Mouse (Mus musculus) forelimb bud, embryonic 11.5 days (tissue): ENCODE results near the gene A030003K21Rik.
"Not testable (repeated sequence)": the region's sequence is repeated elsewhere in the genome, so short reads cannot be mapped to it uniquely, and the experiment has no call there.

Source experiments
- DNase-seq: peaks from one replicate; pipeline ENCODE4 v3.0.0-alpha.2; 2012; ENCODE audit warnings: low read depth, low spot score

The A030003K21Rik gene

DNA sequence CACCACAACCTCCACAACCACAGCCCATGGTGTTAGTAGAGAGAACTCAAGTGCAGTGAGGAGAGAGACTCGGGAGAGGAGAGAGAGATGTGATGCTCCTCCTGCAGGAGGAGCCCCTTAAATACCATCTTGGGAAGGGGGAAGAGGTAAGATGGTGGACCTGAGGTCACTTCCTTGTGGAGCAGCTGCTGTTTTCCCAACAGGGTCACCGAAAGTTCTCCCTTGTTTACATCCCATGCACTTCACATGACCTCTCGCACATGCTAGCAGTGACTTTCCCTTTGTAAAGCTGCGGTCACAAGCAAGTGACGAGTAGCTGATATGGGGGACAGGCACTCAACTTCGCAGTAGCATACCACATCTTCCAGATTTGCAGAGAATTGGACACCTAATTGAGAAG is at the start of gene A030003K21Rik:
Gene A030003K21Rik (minus strand): TSS at position 94 of the 400 bp plus-strand sequence.
- DNase-seq: not testable (repeated sequence)

DNA sequence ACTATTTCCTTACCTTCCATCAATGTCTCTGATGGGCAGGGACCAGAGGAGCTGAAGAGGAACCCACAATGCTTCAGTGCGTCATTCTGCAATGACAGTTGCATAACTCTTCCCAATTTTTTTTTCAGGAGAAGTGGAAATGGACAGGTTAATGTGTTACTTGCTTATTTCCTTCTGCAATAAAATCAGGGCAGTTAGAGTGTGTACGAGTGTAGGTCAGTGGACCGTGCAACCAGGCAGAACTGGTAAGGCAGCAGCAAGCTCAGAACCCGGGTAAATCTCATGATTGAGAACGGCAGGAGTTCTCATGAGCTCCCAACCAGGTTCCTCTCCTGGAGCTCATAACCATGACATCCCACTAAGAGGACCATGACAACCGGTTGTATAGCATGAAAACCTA is 48.9 kb upstream of the A030003K21Rik start:
- no peak for DNase-seq

DNA sequence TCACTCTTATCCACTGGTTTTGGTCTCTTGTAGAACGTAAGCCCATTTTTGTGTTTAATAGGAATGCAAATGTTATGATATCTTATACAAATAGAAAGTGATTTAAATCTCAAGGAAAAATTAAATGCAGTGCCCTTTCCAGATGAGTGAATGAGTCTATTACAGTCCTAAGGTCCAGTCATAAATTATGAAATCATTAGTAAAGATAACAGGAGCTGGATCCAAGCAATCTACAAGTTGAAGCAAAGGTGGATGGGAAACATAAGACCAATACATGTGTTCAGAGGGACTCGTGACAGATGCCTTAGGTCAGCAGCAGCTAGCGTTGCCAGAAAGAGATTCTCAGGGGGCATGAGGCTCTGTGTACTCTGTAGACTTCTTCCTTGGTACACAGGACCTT is 48.4 kb upstream of the A030003K21Rik start:
- DNase-seq: no peak

DNA sequence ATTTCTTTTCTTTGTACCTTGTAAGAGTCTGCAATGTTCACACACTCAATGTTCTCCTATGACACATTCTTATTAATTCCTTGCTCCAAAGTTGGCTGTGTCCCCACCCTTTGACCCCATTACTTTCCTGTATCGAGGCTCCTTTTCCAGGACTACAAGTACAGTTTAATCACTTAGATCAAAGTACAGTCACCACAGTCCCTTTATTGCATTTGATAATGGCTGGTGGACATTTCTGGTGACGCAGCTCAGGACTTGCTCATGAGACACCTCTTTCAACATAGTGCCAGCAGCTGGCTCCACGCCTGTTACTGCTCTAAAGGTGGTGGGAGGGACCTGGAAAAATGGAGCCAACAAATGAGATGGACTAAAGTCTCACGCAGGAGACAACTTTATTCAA is 47.9 kb upstream of the A030003K21Rik start:
- no peak for DNase-seq

DNA sequence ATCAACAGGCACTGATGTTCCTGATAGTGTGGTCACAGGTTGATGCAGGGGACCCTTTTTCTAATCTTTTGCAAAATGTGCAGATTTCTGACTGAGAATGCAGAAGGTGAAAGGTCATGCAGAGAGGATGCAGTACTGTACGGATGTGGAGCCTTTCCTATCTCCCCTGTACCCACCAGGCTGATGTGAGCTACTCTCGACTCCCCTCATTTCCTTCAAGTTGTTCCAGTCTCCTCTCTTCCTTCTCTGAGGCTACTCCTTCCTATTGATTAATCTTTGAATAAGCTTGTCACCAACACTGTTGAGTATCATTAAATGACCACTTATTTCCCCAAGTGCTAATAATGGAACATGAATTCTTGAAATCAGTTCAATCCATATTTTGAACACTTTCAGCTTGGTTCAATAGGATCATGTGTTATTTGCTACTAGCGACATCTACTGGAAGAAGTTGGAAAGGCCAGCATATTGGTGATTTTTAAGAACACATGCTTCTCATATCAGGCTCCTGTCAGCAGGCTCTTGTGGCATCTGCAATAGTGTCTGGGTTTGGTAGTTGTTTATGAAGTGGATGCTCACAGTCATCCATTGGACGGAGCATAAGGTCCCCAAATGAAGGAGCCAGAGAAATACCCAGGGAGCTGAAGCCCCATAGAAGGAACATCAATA is 44.5 kb upstream of the A030003K21Rik start:
- DNase-seq: peak; percentile 69

DNA sequence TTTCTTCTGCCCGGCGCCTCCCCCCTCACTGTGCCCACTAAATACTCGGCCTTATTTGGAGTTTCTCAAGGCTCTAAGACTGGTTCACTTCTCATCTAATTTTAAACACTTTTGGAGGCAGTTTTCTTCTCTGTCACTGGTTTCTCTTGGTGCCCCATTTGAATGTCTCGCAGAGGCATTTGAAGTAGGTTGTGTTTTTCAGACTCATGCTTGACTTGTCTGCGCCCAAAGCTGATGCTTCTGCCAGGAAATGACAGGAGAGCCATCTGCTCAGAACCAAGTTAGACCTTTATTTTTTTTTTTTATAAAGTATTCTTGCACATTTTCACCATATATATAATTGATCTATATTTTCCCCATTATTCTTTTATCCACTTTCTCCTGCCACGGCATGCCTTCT is 43.5 kb upstream of the A030003K21Rik start:
- no peak for DNase-seq

DNA sequence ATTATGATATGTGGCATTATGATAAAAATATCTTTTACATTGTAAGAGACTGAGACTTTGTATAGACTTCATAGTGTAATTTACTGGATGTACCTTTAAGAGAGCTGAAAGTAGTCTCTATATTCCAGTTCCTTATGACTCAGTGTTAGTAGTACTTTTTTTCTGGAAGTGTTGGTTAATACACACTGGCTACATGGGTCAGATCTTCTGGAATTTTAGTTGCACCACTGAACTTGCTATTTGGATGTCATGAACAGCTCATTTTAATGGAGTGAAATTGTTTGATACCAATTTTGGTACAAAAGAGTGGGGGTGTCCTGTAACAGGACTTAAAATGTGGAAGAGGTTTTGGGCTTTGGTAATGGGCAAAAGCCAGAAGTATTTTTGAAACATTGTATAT is 34.7 kb upstream of the A030003K21Rik start:
- no peak for DNase-seq

DNA sequence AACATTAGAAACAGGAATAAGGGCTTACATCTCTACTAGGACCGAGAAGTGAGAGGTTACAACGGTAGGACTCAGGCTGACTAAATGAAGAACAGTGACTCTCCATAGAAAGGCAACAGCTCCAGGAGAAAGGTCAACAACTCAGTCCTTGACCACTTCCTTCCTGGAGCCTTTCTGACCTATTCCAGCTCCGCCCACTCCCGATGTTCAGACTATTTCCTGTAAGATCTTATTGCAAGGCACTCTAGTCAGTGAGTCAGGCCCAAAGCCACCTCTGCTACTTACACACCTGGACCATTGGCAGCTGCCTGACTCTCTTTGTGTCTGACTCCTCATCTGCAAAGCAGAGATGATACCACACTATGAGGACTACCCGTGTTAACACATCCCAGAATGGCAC is 32.6 kb upstream of the A030003K21Rik start:
- DNase-seq: no peak

DNA sequence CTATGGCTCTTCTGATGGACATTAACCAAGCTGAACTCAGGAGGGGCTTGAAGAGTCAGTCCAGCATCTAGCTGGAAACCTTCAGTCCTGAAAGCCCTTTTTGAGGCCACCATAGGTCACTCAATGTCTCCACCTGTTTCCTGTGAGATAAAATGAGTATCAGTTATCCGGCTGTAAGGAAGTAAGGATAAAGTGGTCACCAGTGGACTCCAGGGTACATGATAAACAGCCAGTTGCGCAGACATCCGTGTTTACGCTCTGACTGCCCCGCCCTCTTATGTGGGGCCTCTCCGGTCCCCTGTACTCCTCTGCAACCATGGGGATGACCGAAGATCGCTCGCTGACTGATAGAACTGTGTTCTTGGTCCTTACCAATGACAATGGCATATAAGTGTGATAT is 31.2 kb upstream of the A030003K21Rik start:
- no peak for DNase-seq

DNA sequence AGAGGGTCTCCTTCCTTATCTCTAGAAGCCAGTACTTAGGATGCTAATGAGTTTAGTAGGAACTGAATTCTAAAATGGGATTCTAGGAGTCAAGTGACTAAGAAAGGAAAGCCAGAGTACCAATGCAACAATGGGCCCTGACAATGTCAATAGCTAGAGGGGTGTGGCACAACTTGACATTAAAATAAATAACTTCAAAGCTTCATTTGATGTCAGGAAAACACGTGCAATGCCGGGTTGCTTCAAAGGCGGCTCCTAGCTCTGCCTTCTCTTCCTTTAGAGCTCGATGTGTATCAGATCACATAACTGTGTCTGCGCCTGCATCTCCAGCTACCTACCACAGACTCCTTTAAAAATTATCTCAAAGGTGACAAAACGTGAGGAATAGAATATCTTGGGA is 30.7 kb upstream of the A030003K21Rik start:
- no peak for DNase-seq

DNA sequence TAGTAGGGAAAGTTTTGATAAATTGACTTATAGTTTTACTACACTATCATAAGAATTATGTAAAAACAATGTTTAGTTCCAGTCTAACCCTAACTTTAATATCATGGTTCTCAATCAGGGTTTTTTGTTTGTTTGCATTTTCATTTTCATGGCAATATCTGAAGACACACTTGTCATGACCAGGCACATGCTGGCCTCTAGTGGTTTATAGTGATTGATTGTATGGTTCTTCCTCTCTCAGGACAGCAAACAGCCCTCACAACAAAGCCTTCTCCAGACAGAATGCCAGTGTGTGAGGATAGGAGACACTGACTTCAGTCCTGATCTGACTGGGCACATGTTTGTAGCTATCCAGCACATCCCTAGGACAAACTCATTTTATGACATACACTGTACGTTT is 30.1 kb upstream of the A030003K21Rik start:
- no peak for DNase-seq

DNA sequence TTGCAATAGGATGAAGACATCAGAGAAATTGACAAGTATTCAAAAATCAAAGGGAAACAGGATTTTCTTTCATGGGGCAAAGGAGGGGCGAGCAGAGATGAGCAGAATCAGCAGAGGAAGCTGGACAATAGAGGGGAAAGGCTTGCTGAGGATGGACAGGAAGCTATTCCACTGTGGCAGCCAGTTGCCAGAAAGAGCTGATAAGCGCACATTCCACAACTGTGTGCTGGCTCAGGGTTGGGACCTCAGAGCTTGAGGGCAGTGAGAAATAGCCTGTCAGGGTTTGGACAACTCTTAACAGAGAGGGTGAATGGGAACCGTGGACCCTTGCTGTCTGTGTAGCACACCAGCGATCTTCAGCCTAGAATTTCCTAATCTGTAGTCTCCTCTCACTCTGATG is 28.9 kb upstream of the A030003K21Rik start:
- no peak for DNase-seq

DNA sequence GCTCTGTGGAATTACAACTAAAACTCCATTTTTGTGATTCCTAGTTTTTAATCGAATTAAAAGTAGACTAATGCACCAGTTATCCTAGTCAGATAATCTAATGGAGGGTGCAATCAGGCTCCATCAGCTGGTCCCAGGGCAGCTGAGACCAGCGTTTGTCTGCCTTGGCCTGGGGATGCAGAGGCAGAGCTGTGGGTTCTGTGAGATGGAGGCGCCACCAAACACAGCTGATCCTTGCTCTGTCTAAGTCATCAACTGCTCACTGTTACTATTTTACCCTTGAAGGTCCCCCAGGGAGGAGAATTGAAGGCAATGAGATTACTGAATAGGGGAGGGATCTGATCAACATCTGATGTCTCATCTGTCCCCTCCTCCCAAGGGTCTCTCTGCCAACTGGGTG is 23.2 kb upstream of the A030003K21Rik start:
- DNase-seq: no peak

DNA sequence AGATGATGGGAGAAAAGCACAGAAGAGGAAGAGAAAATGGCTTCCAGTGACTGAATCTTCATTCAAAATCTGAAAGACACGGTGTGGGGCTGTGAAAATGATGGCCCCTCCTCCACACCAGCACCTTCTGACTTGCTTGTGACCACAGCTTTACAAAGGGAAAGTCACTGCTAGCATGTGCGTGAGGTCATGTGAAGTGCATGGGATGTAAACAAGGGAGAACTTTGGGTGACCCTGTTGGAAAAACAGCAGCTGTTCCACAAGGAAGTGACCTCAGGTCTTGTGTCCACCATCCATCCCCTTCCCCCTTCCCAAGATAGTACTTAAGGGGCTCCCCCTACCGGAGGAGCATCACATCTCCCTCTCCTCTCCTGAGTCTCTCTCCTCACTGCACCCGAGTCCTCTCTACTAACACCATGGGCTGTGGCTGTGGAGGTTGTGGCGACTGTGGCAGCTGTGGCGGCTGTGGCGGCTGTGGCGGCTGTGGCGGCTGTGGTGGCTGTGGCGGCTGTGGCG is 16.7 kb upstream of the A030003K21Rik start, which contains the start of gene Gm47955:
Gene Gm47955 (plus strand): TSS at position 417 of the 516 bp plus-strand sequence.
- DNase-seq: no peak

DNA sequence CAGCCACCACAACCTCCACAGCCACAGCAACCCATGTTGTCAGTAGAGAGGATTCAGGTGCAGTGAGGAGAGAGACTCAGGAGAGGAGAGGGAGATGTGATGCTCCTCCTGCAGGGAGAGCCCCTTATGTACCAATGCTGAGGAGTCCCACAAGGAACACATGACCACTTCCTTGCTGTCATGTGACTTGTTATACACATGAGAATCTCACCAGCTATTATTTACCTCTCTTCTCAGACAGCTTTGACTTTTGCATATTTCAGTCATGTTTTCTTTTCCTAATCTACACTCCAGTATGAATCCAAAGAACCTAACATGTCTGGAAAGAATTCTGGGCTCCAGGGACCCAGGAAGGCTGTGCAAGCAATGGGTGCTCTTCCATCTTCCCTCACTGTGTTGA is 12.7 kb upstream of the A030003K21Rik start, which contains the start of gene Gm7544:
Gene Gm7544 (minus strand): TSS at position 101 of the 400 bp plus-strand sequence.
- DNase-seq: not testable (repeated sequence)

DNA sequence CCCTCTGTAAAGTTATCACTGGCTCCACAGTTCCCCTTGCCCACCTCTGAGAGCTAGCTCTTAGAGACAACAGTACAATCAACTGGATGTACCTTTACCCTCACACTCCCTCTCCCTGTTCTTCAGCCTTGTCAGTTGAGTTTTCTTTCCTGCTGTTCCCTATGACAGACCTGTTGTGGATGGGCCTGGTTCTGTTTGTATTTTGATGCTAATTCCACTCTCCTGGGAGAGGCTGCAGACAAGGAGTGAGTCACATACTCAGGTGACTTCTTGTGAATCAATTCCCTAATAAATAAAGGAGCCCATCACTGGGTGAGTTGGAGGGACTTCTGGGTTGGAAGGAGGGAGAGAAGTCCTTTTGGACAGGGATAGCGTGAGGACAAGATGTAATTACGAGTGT is 5.4 kb upstream of the A030003K21Rik start:
- DNase-seq: no peak

DNA sequence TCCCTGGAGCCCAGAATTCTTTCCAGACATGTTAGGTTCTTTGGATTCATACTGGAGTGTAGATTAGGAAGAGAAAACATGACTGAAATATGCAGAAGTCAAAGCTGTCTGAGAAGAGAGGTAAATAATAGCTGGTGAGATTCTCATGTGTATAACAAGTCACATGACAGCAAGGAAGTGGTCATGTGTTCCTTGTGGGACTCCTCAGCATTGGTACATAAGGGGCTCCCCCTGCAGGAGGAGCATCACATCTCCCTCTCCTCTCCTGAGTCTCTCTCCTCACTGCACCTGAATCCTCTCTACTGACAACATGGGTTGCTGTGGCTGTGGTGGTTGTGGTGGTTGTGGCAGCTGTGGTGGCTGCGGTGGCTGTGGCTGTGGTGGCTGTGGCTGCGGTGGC is 2.8 kb upstream of the A030003K21Rik start:
- not testable (repeated sequence) for DNase-seq

DNA sequence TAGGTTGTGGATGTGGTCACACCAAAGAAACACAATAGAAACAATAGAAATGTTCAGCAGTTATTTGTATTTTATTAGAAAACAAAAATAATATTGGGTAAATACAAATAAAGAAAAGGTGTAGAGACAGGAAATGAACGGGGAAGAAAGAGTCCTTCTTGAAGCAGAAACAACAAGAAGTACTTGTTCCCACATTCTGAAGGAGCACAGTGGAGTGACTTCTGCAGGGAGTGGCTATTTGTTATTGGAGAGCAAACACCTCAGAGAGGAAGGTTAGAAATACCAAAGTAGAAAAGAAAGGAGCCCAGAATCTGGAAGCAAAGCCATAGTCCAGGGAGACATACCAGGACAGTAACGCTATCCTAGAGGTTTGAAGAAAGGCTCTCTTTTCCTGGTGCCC is 683 bp downstream of the A030003K21Rik start:
- not testable (repeated sequence) for DNase-seq

DNA sequence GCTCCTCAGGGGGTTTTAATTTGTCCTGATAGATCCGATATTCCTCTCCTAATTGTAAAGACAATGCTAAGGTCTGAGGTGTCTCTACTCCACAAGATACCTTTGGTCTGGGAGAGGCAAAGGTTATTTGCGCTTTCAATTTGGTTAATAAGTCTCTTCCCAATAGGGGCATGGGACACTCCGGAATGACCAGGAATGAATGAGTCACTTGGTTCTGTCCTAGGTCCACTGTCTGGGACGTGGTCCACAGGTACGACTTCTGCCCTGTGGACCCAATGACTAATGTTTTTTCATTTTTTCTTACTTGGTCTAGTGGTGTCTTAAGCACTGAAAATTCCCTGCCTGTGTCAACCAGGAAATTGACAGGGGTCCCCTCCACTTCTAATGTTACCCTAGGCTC is 4.5 kb downstream of the A030003K21Rik start:
- DNase-seq: no peak

DNA sequence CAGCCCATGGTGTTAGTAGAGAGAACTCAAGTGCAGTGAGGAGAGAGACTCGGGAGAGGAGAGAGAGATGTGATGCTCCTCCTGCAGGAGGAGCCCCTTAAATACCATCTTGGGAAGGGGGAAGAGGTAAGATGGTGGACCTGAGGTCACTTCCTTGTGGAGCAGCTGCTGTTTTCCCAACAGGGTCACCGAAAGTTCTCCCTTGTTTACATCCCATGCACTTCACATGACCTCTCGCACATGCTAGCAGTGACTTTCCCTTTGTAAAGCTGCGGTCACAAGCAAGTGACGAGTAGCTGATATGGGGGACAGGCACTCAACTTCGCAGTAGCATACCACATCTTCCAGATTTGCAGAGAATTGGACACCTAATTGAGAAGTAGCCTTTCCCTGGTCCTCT is 11.9 kb downstream of the A030003K21Rik start, which contains the start of gene Gm6217:
Gene Gm6217 (minus strand): TSS at position 74 of the 400 bp plus-strand sequence.
- DNase-seq: not testable (repeated sequence)

DNA sequence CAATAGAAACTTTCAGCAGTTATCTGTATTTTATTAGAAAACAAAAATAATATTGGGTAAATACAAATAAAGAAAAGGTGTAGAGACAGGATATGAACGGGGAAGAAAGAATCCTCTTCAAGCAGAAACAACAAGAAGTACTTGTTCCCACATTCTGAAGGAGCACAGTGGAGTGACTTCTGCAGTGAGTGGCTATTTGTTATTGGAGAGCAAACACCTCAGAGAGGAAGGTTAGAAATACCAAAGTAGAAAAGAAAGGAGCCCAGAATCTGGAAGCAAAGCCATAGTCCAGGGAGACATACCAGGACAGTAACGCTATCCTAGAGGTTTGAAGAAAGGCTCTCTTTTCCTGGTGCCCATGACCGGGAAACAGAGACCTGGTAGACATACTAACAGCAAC is 12.6 kb downstream of the A030003K21Rik start:
- not testable (repeated sequence) for DNase-seq

DNA sequence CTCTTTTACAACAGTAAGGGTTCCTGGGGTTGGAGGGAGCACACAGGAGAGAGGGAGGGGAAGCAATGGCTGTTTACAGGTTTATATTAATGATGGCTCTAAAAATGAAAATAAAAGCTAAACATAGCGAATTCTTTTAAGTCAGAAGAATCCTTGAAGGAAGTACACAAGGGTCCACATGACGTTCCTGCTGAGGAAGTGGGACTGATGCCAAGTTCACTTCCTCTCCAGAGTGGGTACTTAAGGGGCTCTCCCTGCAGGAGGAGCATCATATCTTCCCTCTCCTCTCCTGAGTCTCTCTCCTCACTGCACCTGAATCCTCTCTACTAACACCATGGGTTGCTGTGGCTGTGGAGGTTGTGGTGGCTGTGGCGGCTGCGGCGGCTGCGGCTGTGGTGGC is 18.5 kb downstream of the A030003K21Rik start, which contains the start of gene A030014E15Rik:
Gene A030014E15Rik (plus strand): TSS at position 268 of the 400 bp plus-strand sequence.
- no peak for DNase-seq

DNA sequence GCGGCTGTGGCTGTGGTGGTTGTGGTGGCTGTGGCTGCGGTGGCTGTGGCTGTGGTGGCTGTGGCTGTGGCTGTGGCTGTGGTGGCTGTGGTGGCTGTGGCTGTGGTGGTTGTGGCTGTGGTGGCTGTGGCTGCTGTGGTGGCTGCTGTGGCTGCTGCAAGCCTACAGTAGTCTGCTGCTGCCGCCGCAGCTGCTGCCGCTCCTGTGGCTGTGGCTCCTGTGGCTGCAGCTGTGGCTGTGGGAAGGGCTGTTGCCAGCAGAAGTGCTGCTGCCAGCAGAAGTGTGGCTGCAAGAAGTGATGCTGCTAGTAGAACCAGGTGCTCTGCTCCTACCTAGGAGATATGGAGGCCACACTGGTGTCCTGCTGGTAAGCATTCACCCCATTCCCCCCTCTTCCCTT is 29.8 kb downstream of the A030003K21Rik start:
- not testable (repeated sequence) for DNase-seq
